Mouse (Mus musculus): ENCODE results near the gene Rabggta.
A peak's percentile ranks its signal among the peaks of the same experiment; 100 is the strongest.

Rabggta gene

DNA sequence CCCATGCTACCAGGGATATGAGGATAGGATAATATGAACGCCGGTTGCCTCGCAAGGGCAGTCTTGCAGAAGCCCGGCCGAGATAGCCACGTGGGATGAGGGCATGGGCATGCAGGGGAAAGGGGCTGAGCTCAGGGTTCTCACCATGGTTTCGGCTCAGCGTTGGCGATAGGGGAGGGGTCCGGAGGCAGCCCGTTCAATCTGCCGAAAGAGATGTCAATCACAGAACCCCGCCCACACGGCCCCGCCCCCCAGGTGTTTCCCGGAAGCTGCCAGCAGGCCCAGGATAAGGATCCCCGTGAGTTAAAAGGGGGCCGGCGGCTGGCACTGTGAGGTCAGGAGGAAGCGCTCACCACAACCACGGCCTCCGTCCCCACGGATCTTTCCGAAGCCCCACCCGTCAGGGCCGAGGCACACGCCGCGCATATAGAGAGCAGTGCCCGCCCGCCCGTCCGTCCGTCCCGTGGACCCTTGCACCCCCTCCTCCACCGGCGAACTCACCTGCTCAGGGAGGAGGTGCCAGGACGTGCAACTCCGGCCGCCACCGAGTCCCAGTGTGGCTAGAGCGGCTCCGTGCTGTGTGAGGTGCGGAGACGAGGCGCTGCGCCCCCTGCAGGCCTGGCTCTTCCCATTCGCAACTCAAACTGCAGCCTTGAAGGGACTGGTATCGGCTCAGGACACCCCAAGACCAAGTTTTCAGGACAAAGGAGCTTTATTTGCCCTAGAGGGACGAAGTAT lies at the start of gene Rabggta:
Rabggta (minus strand) TSS at position 564 of the 738 bp plus-strand sequence.
- DNase-seq: peak; percentile 97 to 98

DNA sequence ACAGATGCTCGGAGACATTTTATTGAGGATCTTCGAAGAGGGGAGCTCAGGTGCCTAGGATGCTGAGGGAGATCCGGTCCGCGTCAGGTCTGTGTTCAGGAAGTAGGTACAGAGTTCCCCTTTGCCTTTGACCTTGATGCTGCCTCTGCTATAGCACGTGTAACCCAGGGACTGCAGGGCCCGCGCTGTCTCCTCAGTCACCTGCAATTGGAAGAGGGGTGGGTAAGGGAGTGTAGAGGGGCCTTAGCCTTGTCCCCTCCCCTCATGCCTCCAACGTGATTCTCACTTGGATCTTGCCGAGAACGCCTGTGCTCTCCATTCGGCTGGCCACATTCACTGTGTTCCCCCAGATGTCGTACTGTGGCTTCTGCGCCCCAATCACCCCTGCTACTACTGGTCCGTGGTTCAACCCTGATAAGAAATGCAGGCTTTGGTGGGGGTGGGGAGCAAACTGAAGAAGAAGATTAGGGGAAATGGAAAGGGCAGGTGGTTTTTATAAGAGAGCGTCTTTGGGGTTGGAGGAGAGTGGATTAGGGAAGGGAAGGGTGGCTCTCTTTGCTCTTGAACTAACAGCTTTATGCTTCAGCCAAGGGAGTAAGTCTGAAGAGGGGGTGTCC lies 47.1 kb upstream of the Rabggta start:
- no peak for DNase-seq

GRCm38 (mm10) chr14:55768555-55768954 lies 46.5 kb upstream of the Rabggta start:
- DNase-seq: no peak

- peak; percentile 76 to 87 for DNase-seq
Measured at GRCm38 (mm10) chr14:55767519-55768414, 45.7 kb upstream of the Rabggta start.

GRCm38 (mm10) chr14:55765696-55766095 lies 43.6 kb upstream of the Rabggta start, which contains the start of gene Ltb4r1:
Gene Ltb4r1 (plus strand): TSS chr14:55765962.
- no peak for DNase-seq

- DNase-seq: no peak
Measured at GRCm38 (mm10) chr14:55763166-55763565, 41.1 kb upstream of the Rabggta start.

GRCm38 (mm10) chr14:55762001-55762821 lies 40.1 kb upstream of the Rabggta start:
- peak; percentile 41 to 74 for DNase-seq

DNA sequence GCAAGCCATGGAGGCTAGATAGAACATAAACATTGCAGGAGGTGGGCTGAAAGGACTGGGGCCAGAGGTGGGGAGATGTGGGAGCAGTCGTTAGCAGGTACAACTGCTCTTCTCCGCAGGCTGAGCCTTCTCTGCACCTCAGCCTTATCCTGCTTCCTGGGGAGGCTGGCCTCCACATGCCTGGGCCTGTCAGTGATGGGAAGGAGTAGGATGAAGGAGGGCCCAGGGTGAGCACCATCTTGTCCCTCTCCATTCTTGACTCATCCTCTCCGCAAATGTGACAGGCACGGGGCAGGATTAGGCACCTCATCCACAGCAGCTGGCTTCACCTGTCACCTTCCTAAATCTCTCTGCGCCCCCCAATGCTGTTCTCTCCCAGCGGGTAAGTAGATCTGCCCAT lies 39.1 kb upstream of the Rabggta start, which contains the start of gene Ltb4r2:
Ltb4r2 (plus strand) TSS at position 266 of the 400 bp plus-strand sequence.
- DNase-seq: no peak

GRCm38 (mm10) chr14:55760156-55760555 lies 38.1 kb upstream of the Rabggta start:
- DNase-seq: peak; percentile 91 to 96

- peak; percentile 76 to 87 for DNase-seq
Measured at GRCm38 (mm10) chr14:55758363-55758784, 36.3 kb upstream of the Rabggta start, which contains the start of gene Cideb. Gene Cideb (minus strand): TSS chr14:55758458.

DNA sequence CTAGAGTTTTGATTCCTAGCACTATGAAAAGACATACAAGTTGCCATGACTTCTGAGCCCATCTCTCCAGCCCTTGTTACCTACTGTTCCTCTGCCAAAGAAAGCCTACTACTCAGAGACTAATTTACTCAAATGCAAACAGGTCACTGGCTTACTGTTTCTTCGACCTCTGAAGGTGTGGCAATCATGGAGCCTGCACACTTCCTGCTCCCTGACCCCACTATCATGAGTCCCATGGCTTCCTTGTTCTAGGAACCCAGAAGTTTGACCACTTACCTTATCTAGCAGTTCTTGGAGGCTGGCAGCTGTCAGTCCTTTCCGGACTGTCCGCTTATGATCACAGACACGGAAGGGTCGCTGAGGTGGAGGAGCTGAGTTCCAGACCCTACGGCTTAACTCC lies 35.5 kb upstream of the Rabggta start:
- DNase-seq: no peak

DNA sequence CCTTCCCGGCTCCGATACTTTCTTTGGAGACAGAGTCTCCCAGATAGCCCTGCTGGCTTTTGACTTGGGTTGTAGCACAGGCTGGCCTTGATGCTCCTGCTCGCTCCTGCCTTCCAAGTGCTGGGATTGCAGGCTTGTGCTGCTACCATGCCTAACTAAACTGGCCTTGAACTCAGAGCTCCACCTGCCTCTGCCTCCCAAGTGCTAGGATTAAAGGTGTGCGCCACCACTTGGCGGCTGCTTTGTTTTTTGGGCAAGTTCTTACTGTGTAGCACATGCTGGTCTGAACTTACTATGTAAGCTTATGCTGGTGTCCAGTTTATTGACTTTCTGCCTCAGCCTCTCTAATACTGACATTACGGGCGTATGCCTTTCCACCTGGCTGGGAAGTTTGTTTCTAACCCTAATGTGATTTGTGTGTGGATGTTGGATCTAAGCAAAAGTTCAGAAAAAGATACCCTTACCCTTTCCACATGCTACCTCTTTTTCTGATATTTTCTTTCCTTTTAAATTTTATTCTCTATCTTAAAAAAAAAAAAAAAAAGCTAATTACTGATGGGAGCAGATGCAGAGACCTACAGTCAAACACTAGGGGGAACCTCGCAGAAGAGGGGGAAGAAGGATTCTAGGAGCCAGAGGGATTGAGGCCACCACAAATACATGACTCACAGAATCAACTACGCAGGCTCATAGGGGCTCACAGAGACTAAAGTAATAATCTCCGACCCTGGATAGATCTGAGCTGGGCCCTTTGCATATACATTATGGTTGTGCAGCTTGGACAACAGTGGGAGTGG lies 25.2 kb upstream of the Rabggta start:
- no peak for DNase-seq

- DNase-seq: no peak
Measured at GRCm38 (mm10) chr14:55745861-55746237, 23.8 kb upstream of the Rabggta start.

DNA sequence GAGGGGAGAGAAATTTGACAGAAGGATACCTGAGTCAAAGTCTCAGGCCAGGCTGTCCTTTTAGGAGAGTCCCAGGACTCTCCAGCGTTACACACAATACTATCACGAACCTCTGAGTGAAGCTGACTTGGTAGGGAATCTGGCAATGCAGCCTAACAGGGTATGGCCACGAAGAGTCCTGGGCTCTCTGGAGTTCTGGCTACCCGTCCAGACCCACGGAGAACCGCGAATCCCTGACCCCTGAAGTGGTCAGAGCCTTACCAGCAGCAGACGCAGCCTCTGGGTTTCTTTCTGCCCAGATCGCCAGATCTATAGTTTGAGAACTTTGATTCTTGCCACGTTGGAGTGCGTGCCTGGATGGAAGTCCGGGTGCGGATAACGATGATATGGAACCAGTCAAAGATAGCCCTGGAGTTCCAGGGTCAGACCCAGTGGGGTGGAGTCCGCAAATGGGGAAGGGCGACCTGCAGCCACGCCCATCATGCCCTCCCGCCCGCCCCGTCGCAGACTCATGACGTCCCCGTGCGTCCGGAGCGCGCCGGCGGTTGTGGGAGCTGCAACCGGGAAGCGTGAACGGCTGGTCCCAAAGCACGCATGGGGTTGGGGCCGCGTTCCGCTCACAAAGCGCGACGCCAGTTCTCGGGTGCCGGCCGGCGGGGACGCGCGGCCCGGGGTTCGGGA lies 23.3 kb upstream of the Rabggta start, which contains the start of the genes Dhrs1 and Nop9:
Dhrs1 (minus strand) TSS at position 511 of the 681 bp plus-strand sequence.
Nop9 (plus strand) TSS at position 514 of the 681 bp plus-strand sequence.
- DNase-seq: peak; percentile 87 to 95

DNA sequence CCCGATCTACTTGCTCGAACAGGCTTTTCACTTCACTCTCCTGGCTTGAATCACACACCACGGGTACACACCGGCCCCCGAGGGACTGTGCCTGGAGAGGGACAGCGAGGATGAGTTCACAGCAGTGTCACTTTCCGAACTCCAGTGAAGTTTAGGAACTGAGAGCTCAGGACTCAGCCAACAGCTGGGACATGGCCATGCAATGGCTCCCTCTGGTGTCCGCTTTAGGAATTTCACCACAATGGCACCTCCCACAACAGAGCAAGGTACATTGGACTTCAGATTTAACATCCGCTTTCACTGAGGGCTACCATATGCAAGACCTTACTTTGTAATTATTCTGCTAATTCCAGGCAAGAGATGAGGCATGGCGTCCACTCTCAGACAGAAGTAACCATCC lies 21.6 kb upstream of the Rabggta start:
- peak; percentile 88 to 92 for DNase-seq

DNA sequence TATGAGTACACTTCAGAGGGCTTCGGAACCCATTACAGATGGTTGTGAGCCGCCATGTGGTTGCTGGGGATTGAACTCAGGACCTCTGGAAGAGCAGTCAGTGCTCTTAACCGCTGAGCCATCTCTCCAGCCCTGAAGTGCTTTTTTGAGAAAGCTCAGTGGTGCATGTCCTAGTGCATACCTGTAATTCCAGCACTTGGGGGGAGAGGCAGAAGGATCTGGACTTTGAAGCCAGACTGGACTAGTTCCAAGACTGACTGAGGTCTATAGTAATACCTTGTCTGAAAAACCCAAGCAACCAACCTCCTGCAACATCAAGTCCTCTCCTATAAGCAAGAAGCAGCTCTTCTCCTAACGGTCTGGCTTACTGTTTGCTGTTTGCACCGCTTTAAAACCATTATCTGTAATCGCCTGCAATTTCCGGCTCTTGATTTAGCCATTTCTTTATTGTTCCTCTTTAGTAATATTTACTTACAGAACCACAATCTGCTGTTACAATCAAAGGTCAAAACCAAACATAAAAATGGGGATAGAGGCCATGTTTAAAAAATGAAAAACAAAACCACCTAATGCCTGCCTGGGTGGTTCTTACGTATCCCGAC lies 15.1 kb upstream of the Rabggta start:
- DNase-seq: peak; percentile 61 to 69

GRCm38 (mm10) chr14:55735758-55736157 lies 13.7 kb upstream of the Rabggta start:
- DNase-seq: no peak

- no peak for DNase-seq
Measured at GRCm38 (mm10) chr14:55735334-55735733, 13.3 kb upstream of the Rabggta start.

- no peak for DNase-seq
Measured at GRCm38 (mm10) chr14:55734869-55735268, 12.8 kb upstream of the Rabggta start.

GRCm38 (mm10) chr14:55733889-55734288 lies 11.8 kb upstream of the Rabggta start:
- no peak for DNase-seq

Measured in kidney, postnatal 25 days (tissue).